Mouse (Mus musculus): Measurements from ENCODE around the gene Cenps. TPM values are rescaled to one million over a fixed set of nuclear protein-coding genes. Genes with fewer than 3 reads are reported as not detected.

The Cenps gene
- total and polyA plus RNA-seq, 3 experiments, result 0.96 to 8.3 (median 7.4) TPM

GRCm38 (mm10) chr4:149164150-149164549 is 26.7 kb upstream of the Cenps start:
- no peak overlapping the region for H3K9ac ChIP-seq (ENCODE audit: low read depth, low read length)
- H3K4me3 ChIP-seq, result no peak overlapping the region
- DNase-seq, result no peak
- WGBS, result 52% methylated on average over 5 of the region's 5 CpGs
- TF ChIP-seq EP300 (IDR thresholded peaks at IDR 0.05; ENCODE audit: insufficient read depth, low read depth, low read length) (no peak), POLR2A (IDR thresholded peaks at IDR 0.05; ENCODE audit: insufficient read depth, low read depth, low read length) (no peak), CTCF (IDR thresholded peaks at IDR 0.05) (peak; percentile 43)
- intact Hi-C loops (cut with DNase I), result no loop called here
- H3K79me2 ChIP-seq (replicated peaks; ENCODE audit: control insufficient read depth, insufficient read depth, low read length), result no peaks in the 10 kb centered on the region
- H3K36me3 ChIP-seq (ENCODE audit: control insufficient read depth, insufficient read depth, low read length), result no peaks in the 10 kb centered on the region
- no peak overlapping the region for H3K27ac ChIP-seq
- no peaks in the 10 kb centered on the region for H3K4me1 ChIP-seq (ENCODE audit: control insufficient read depth, insufficient read depth, low read length)
- H3K27me3 ChIP-seq (ENCODE audit: control insufficient read depth, insufficient read depth, low read length), result no peaks in the 10 kb centered on the region

- no peak for DNase-seq
- Histone ChIP-seq H3K4me3 (no peak overlapping the region), H3K27me3 (ENCODE audit: control insufficient read depth, insufficient read depth, low read length) (no peaks in the 10 kb centered on the region), H3K27ac (no peak overlapping the region), H3K36me3 (ENCODE audit: control insufficient read depth, insufficient read depth, low read length) (no peaks in the 10 kb centered on the region), H3K79me2 (replicated peaks; ENCODE audit: control insufficient read depth, insufficient read depth, low read length) (no peaks in the 10 kb centered on the region), H3K4me1 (ENCODE audit: control insufficient read depth, insufficient read depth, low read length) (no peaks in the 10 kb centered on the region), H3K9ac (ENCODE audit: low read depth, low read length) (no peak overlapping the region)
- WGBS, result 64% methylated on average over 1 of the region's 1 CpGs
- intact Hi-C loops (cut with DNase I), result no loop called here
- TF ChIP-seq CTCF (IDR thresholded peaks at IDR 0.05), result no peak
- TF ChIP-seq EP300 (IDR thresholded peaks at IDR 0.05; ENCODE audit: insufficient read depth, low read depth, low read length), result no peak
- no peak for TF ChIP-seq POLR2A (IDR thresholded peaks at IDR 0.05; ENCODE audit: insufficient read depth, low read depth, low read length)
Observed at GRCm38 (mm10) chr4:149163196-149163595, 25.8 kb upstream of the Cenps start.

GRCm38 (mm10) chr4:149161166-149161565 is 23.7 kb upstream of the Cenps start:
- no peak overlapping the region for H3K9ac ChIP-seq (ENCODE audit: low read depth, low read length)
- WGBS, result 86% methylated on average over 6 of the region's 6 CpGs
- H3K4me1 ChIP-seq (ENCODE audit: control insufficient read depth, insufficient read depth, low read length), result no peaks in the 10 kb centered on the region
- H3K79me2 ChIP-seq (replicated peaks; ENCODE audit: control insufficient read depth, insufficient read depth, low read length), result no peaks in the 10 kb centered on the region
- no peaks in the 10 kb centered on the region for H3K27me3 ChIP-seq (ENCODE audit: control insufficient read depth, insufficient read depth, low read length)
- intact Hi-C loops (cut with DNase I), result no loop called here
- H3K36me3 ChIP-seq (ENCODE audit: control insufficient read depth, insufficient read depth, low read length), result no peaks in the 10 kb centered on the region
- H3K4me3 ChIP-seq, result no peak overlapping the region
- TF ChIP-seq EP300 (IDR thresholded peaks at IDR 0.05; ENCODE audit: insufficient read depth, low read depth, low read length) (no peak), POLR2A (IDR thresholded peaks at IDR 0.05; ENCODE audit: insufficient read depth, low read depth, low read length) (no peak), CTCF (IDR thresholded peaks at IDR 0.05) (no peak)
- no peak for DNase-seq
- no peak overlapping the region for H3K27ac ChIP-seq

- 87% methylated on average over 13 of the region's 13 CpGs for WGBS
- no peak for DNase-seq
- Histone ChIP-seq H3K9ac (ENCODE audit: low read depth, low read length) (no peak overlapping the region), H3K4me1 (ENCODE audit: control insufficient read depth, insufficient read depth, low read length) (no peaks in the 10 kb centered on the region), H3K27me3 (ENCODE audit: control insufficient read depth, insufficient read depth, low read length) (no peaks in the 10 kb centered on the region), H3K36me3 (ENCODE audit: control insufficient read depth, insufficient read depth, low read length) (no peaks in the 10 kb centered on the region), H3K27ac (no peak overlapping the region), H3K4me3 (no peak overlapping the region), H3K79me2 (replicated peaks; ENCODE audit: control insufficient read depth, insufficient read depth, low read length) (no peaks in the 10 kb centered on the region)
- TF ChIP-seq CTCF (IDR thresholded peaks at IDR 0.05), result no peak
- no peak for TF ChIP-seq POLR2A (IDR thresholded peaks at IDR 0.05; ENCODE audit: insufficient read depth, low read depth, low read length)
- no peak for TF ChIP-seq EP300 (IDR thresholded peaks at IDR 0.05; ENCODE audit: insufficient read depth, low read depth, low read length)
- intact Hi-C loops (cut with DNase I), result no loop called here
Observed at GRCm38 (mm10) chr4:149159891-149160290, 22.5 kb upstream of the Cenps start.

- Histone ChIP-seq H3K27me3 (ENCODE audit: control insufficient read depth, insufficient read depth, low read length) (no peaks in the 10 kb centered on the region), H3K4me3 (no peak overlapping the region), H3K9ac (ENCODE audit: low read depth, low read length) (no peak overlapping the region), H3K27ac (no peak overlapping the region), H3K36me3 (ENCODE audit: control insufficient read depth, insufficient read depth, low read length) (no peaks in the 10 kb centered on the region), H3K79me2 (replicated peaks; ENCODE audit: control insufficient read depth, insufficient read depth, low read length) (no peaks in the 10 kb centered on the region), H3K4me1 (ENCODE audit: control insufficient read depth, insufficient read depth, low read length) (no peaks in the 10 kb centered on the region)
- 92% methylated on average over 2 of the region's 2 CpGs for WGBS
- intact Hi-C loops (cut with DNase I), result no loop called here
- DNase-seq, result no peak
- TF ChIP-seq CTCF (IDR thresholded peaks at IDR 0.05), result no peak
- TF ChIP-seq POLR2A (IDR thresholded peaks at IDR 0.05; ENCODE audit: insufficient read depth, low read depth, low read length), result no peak
- TF ChIP-seq EP300 (IDR thresholded peaks at IDR 0.05; ENCODE audit: insufficient read depth, low read depth, low read length), result no peak
Observed at GRCm38 (mm10) chr4:149159203-149159602, 21.8 kb upstream of the Cenps start.

- WGBS, result 92% methylated on average over 8 of the region's 8 CpGs
- intact Hi-C loops (cut with DNase I), result no loop called here
Observed at GRCm38 (mm10) chr4:149157415-149157973, 20.1 kb upstream of the Cenps start.

More at GRCm38 (mm10) chr4:149157415-149157973, 20.1 kb upstream of the Cenps start:
- Histone ChIP-seq H3K4me1 (ENCODE audit: control insufficient read depth, insufficient read depth, low read length) (no peaks in the 10 kb centered on the region), H3K36me3 (ENCODE audit: control insufficient read depth, insufficient read depth, low read length) (no peaks in the 10 kb centered on the region), H3K27ac (no peak overlapping the region), H3K79me2 (replicated peaks; ENCODE audit: control insufficient read depth, insufficient read depth, low read length) (no peaks in the 10 kb centered on the region), H3K9ac (ENCODE audit: low read depth, low read length) (no peak overlapping the region), H3K27me3 (ENCODE audit: control insufficient read depth, insufficient read depth, low read length) (no peaks in the 10 kb centered on the region), H3K4me3 (no peak overlapping the region)
- no peak for TF ChIP-seq POLR2A (IDR thresholded peaks at IDR 0.05; ENCODE audit: insufficient read depth, low read depth, low read length)
- no peak for TF ChIP-seq CTCF (IDR thresholded peaks at IDR 0.05)
- TF ChIP-seq EP300 (IDR thresholded peaks at IDR 0.05; ENCODE audit: insufficient read depth, low read depth, low read length), result no peak
- DNase-seq, result no peak
